Mouse (Mus musculus): ENCODE data around the gene Atp6v0a2.
"Not testable (repeated sequence)": the region's sequence is repeated elsewhere in the genome, so short reads cannot be mapped to it uniquely, and the experiment has no call there.

Gene Atp6v0a2

GRCm38 (mm10) chr5:124628448-124629363, at the start of gene Atp6v0a2:
Gene Atp6v0a2 (plus strand): TSS chr5:124628576.
- DNase-seq: peak; percentile 87

GRCm38 (mm10) chr5:124578633-124579317, 49.6 kb upstream of the Atp6v0a2 start, which contains the start of the genes Eif2b1 and Gtf2h3:
Gene Eif2b1 (minus strand): TSS chr5:124579131.
Gene Gtf2h3 (plus strand): TSS chr5:124579140.
- DNase-seq: peak; percentile 89

DNA sequence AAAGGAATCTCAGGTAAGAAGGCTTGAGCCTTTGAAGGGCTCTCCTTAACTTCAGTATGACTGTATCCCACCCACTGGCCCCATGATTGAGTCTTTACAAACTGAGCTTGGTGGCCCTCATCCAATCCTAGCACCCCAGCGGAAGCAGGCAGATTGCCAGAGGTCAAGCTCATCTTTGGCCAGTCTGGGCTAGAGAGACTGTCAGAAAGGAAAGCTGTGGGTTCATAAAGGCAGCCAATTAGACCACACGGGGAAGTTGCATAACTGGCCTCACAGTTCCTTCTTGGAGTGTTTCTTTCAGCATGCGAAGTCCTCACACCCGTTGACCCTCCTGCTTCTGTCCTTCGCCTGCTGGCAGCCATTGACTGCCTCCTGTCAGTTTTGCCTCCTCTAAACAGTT, 45.9 kb upstream of the Atp6v0a2 start:
- DNase-seq: no peak

GRCm38 (mm10) chr5:124592768-124593167, 35.6 kb upstream of the Atp6v0a2 start:
- DNase-seq: no peak

GRCm38 (mm10) chr5:124598224-124599174, 29.9 kb upstream of the Atp6v0a2 start:
- peak; percentile 95 for DNase-seq

DNA sequence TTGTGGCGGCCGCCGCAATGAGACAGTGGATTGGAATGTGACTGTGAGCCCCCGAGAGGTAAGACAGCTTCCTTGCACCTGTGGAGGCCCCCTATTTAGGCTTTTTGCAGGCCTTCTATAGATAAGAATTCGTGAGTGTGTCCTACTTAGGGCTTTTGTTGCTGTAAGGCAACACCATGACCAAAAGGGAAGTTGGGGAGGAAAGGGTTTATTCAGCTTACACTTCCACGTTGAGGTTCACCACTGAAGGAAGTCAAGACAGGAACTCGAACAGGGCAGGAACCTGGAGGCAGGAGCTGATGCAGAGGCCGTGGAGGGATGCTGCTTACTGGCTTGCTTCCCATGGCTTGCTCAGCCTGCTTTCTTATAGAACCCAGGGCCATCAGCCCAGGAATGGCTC, 28.6 kb upstream of the Atp6v0a2 start:
- not testable (repeated sequence) for DNase-seq

GRCm38 (mm10) chr5:124602349-124602748, 26.0 kb upstream of the Atp6v0a2 start:
- DNase-seq: no peak

DNA sequence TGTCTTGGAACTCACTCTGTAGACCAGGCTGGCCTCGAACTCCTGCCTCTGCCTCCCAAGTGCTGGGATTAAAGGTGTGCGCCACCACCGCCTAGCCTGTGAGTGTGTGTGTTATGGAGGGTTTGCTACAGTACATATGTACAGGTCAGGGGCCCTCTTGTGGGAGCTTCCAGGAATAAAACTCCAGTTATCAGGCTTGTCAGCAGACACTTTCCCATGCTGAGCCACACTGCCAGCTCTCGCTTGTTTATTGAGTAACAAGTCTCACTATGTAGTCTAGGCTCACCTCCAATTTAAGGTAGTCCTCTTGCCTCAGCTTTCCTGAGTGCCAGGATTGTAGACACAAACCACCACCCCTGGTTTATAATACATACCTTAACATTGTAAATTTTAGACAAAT, 24.1 kb upstream of the Atp6v0a2 start:
- DNase-seq: no peak

GRCm38 (mm10) chr5:124605041-124605622, 23.2 kb upstream of the Atp6v0a2 start:
- DNase-seq: no peak

DNA sequence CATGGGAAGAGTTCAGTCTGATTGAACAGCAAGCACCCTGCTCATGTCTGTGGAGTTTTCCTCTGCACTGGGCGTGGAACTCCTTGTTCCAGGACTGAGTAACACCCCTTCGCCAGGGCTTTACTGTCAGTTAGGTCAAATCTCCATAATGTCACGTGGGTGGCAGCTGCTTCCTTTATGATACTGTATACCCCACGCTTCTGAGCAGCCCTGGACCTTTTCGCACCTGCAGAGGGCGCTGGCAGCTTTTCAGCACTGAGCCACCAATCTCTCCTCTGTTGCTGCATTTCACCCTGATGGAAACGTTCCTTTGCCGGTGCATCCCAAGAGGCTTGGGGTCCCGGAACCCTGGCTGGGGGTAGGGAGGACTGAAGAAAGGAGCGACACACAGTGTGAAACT, 17.4 kb upstream of the Atp6v0a2 start:
- DNase-seq: no peak

DNA sequence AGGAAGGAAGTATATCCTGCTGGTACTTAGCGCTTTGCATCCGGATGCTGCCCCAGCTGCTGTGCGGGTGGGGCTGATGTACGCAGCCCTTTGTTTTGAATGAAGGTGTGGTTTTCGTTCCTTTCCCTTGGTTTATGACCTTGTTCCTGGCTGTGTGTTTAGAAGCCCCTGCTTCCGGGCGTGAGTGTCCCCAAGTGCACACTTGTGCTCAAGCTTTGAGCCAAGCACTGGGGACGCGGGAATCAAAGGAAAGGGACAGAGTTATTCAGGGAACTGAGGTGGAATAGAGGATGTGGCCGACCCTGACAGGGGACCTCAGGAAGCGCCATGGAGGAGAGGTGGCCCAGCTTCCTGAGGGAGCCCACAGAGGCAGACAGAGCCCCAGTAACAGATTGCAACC, 13.7 kb upstream of the Atp6v0a2 start:
- no peak for DNase-seq

DNA sequence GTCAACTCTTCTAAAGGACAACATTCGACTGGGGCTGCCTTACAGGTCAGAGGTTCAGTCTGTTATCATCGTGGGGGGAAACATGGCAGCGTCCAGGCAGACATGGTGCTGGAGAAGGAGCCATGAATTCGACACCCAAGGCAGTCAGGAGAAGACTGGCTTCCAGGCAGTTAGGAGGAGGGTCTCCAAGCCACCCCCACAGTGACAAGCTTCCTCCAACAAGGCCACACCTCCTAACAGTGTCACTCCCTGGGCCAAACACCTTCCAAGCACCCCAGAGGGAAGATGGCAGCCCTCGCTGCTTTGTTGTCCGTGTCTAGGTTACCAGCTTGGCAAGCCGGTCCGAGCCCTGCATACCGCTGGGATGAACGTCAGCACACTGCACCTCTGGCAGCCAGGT, 9.7 kb upstream of the Atp6v0a2 start:
- DNase-seq: no peak

DNA sequence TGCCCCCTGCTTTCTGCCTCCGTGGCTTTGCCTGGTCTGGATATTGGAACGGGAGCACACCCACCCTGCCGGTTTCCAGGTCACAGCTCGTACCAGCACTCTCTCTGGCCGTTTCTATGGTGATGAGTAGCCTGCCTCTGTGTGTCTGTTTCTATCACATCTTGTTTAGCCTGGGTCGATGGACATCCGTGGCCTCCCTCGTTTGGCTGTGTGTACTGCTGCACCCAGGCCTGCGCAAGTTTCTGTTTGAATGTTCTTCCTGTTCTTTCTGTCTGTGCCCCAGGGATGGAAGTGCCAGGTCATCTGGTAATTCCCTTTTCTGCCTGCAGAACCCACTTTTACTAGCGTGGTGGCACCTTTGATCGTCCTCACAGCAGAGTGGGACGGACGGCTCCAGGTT, 7.0 kb upstream of the Atp6v0a2 start:
- no peak for DNase-seq

DNA sequence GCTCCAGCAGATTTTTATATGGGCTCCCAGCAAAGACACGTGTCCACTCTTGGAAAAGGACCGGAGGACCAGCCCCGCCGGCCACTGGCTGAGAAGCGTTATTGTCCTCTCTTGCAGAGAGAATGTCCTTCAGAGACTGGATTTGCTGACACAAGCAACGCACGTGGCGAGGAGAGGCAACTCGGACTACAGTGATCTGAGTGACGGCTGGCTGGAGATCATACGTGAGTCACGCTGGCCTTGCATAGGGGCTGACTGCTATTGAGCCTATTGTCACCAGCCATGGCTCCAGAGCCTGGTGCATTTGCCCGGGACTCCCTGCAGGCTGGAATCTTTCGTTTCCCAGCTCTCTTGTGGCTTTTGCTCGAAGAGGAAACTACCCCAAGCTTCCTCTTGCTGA, 5.5 kb upstream of the Atp6v0a2 start:
- DNase-seq: no peak

- no peak for DNase-seq
These were observed 4.1 kb upstream of the Atp6v0a2 start for GRCm38 (mm10) chr5:124624291-124624690.

- DNase-seq: no peak
These were observed 1.3 kb downstream of the Atp6v0a2 start for GRCm38 (mm10) chr5:124629641-124630040.

DNA sequence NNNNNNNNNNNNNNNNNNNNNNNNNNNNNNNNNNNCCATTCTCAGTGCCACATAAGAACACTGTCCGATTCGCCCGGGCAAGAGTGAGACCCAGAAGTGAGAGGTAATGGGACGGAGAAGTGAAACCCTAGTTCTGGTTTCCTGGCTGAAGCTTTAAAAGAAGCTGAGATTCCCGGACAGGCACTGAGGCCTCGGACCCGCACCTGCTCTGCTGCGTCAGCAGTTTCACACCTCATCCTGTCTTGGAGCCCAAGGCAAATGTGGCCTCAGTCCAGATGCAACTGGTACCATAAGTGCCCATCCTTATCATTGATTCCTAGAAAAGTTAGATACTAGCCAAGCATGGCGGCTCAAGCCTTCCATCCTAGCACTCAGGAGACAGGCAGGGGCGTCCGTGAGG, 3.3 kb downstream of the Atp6v0a2 start:
- no peak for DNase-seq

DNA sequence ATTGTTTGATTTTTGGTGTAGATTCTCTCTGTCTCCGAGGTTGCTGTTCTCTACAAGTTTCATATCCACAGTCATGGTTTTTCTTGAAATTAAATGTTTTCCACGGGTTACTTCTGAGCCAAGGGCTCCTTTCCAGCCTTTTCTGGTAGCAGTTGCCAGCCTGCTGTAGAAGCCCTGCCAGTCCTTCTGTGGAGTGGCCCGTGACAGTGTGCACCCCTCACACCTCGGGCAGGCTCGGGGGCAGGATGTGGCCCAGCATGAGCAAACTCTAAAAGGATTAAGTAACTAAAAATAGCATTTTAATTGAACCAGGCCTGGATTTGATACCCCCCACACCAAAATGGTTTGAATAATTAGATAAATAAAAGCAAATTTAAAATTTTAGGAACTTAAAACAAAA, 4.1 kb downstream of the Atp6v0a2 start:
- DNase-seq: no peak

- DNase-seq: no peak
These were observed 5.0 kb downstream of the Atp6v0a2 start for GRCm38 (mm10) chr5:124633425-124633824.

DNA sequence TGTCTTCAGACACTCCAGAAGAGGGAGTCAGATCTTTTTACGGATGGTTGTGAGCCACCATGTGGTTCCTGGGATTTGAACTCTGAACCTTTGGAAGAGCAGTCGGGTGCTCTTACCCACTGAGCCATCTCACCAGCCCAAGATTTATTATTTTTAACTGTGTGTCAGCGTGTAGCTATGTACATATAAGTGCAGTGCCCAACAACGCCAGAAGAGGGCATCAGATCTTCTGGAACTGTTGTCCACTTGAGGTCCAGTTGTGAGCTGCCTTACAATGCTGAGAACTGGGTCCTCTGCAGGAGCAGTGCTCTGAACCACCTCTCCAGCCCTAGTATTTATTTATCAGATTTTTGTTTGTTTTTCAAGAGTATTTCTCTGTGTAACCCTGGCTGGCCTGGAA, 6.7 kb downstream of the Atp6v0a2 start:
- not testable (repeated sequence) for DNase-seq

GRCm38 (mm10) chr5:124636139-124636538, 7.8 kb downstream of the Atp6v0a2 start:
- DNase-seq: no peak

DNA sequence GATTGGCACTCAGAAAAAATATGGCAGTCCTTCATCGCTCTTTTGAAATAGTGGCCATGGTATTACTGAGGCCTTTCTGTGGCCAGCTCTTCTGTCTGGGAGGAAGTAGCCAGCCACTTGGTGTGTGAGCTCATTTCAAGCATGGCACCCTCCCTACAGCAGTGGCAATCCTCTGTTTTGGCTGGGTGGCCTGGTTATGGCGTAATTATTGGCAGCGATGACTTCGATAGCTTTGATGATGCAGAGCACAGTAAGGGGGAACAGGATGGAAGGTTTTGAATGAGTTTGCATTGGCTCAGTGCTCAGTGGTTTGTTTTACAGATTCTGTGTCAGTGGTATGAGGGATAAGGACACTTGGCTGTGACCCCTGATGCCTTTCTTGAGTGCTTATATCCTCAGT, 8.3 kb downstream of the Atp6v0a2 start:
- no peak for DNase-seq
